Comparison of ENCODE assay signal across 9 mouse cellular contexts in genomic region chr4:83315930-83316329, GRCm38 (mm10). TPM values are rescaled to one million over a fixed set of nuclear protein-coding genes. Genes with fewer than 3 reads are reported as not detected.
DNase-seq lines count a peak whose midpoint lies in the region; ATAC-seq and TF ChIP-seq lines count a peak whose summit lies in the region.
"Had no signal": no experiment of that assay in that cellular context is flagged by ENCODE, and none has a peak within 500 bp of the region (broad histone marks: within the 10 kb centered on the region; RNA-seq: fewer than 3 reads in every experiment).

No protein-coding gene starts in this region.

- intact Hi-C loops in heart, postnatal 36 days (cut with DNase I), result no loop called here

- H3K9ac ChIP-seq in heart, embryonic 14.5 days (ENCODE audit: low read length), result no peak overlapping the region
- no peak overlapping the region for H3K9ac ChIP-seq in intestine, postnatal 0 days (ENCODE audit: low read depth, low read length)
- peak overlapping the region; percentile 41; the same call in 1 of the 2 replicates for H3K9ac ChIP-seq in stomach, postnatal 0 days (ENCODE audit: low read length)
- H3K9ac ChIP-seq in forebrain, embryonic 12.5 days, result no peak overlapping the region

- DNase-seq in heart, postnatal 36 days, result no peak
- DNase-seq in spleen, adult 2 months (ENCODE audit: low read depth in 1 of 2, low spot score in 2 of 2), result no peak
- DNase-seq in spleen, postnatal 10 days (ENCODE audit: low spot score in 2 of 2), result no peak
- no peak for DNase-seq in stomach, postnatal 0 days (ENCODE audit: low spot score)
- DNase-seq in urinary bladder, adult 18-20 months (ENCODE audit: low spot score in 2 of 2), result no peak

- TF ChIP-seq EP300 in stomach, postnatal 0 days (optimal IDR thresholded peaks at IDR 0.05), result no peak

- H3K4me2 ChIP-seq in heart, embryonic 14.5 days (ENCODE audit: low read length), result peak overlapping the region; percentile 59
- peak overlapping the region; percentile 55 for H3K4me2 ChIP-seq in intestine, postnatal 0 days (replicated peaks; ENCODE audit: low read depth)
- no peak overlapping the region for H3K4me2 ChIP-seq in stomach, postnatal 0 days (replicated peaks; ENCODE audit: low read depth)
- H3K4me2 ChIP-seq in forebrain, embryonic 12.5 days, result no peak overlapping the region

- H3K9me3 ChIP-seq in heart, embryonic 14.5 days (ENCODE audit: control insufficient read depth, low read length), result no peaks in the 10 kb centered on the region
- no peaks in the 10 kb centered on the region for H3K9me3 ChIP-seq in intestine, postnatal 0 days (ENCODE audit: control insufficient read depth)
- H3K9me3 ChIP-seq in stomach, postnatal 0 days (ENCODE audit: control insufficient read depth, low read length), result no peaks in the 10 kb centered on the region
- H3K9me3 ChIP-seq in forebrain, embryonic 12.5 days, result no peaks in the 10 kb centered on the region
- H3K9me3 ChIP-seq: hindbrain, embryonic 10.5 days had no signal

- no peak for TF ChIP-seq POLR2A in spleen, adult 2 months (IDR thresholded peaks at IDR 0.05; ENCODE audit: low read depth, low read length)

- no peaks in the 10 kb centered on the region for H3K27me3 ChIP-seq in heart, embryonic 14.5 days (ENCODE audit: control insufficient read depth, insufficient read depth, low read length)
- no peaks in the 10 kb centered on the region for H3K27me3 ChIP-seq in spleen, adult 2 months (ENCODE audit: control insufficient read depth, insufficient read depth, low read length)
- no peaks in the 10 kb centered on the region for H3K27me3 ChIP-seq in intestine, postnatal 0 days (replicated peaks; ENCODE audit: control insufficient read depth, insufficient read depth, low read length)
- no peaks in the 10 kb centered on the region for H3K27me3 ChIP-seq in stomach, postnatal 0 days (ENCODE audit: control insufficient read depth, insufficient read depth, low read length)
- no peaks in the 10 kb centered on the region for H3K27me3 ChIP-seq in forebrain, embryonic 12.5 days

- no peak for TF ChIP-seq CTCF in spleen, adult 2 months (IDR thresholded peaks at IDR 0.05; ENCODE audit: extremely low read depth, insufficient read depth, insufficient read length, insufficient replicate concordance)
- no peak for TF ChIP-seq CTCF in intestine, postnatal 0 days (IDR thresholded peaks at IDR 0.05; ENCODE audit: low read depth)
- no peak for TF ChIP-seq CTCF in stomach, postnatal 0 days (IDR thresholded peaks at IDR 0.05; ENCODE audit: low read depth)

- H3K36me3 ChIP-seq in heart, embryonic 14.5 days (ENCODE audit: control insufficient read depth, insufficient read depth, low read length), result no peaks in the 10 kb centered on the region
- H3K36me3 ChIP-seq in spleen, adult 2 months (ENCODE audit: control insufficient read depth, insufficient read depth, low read length), result no peaks in the 10 kb centered on the region
- no peaks in the 10 kb centered on the region; the same call in 1 of the 2 replicates for H3K36me3 ChIP-seq in intestine, postnatal 0 days (ENCODE audit: control insufficient read depth, insufficient read depth)
- H3K36me3 ChIP-seq in stomach, postnatal 0 days (ENCODE audit: control insufficient read depth, insufficient read depth, low read length), result no peaks in the 10 kb centered on the region
- no peaks in the 10 kb centered on the region for H3K36me3 ChIP-seq in forebrain, embryonic 12.5 days (replicated peaks)
- H3K36me3 ChIP-seq: hindbrain, embryonic 10.5 days had no signal

- no peak for ATAC-seq in heart, embryonic 14.5 days (ENCODE audit: insufficient number of reproducible peaks, insufficient read depth, low FRiP score, low read depth)
- no peak for ATAC-seq in intestine, postnatal 0 days
- peak; percentile 52; the same call in 1 of the 2 replicates for ATAC-seq in stomach, postnatal 0 days (ENCODE audit: low FRiP score, low TSS enrichment)
- ATAC-seq in forebrain, embryonic 12.5 days (ENCODE audit: low FRiP score), result no peak

- WGBS in heart, embryonic 14.5 days, result 64% methylated on average over 4 of the region's 4 CpGs
- WGBS in spleen, adult 2 months, result 49% methylated on average over 4 of the region's 4 CpGs
- WGBS in intestine, postnatal 0 days, result 45% methylated on average over 4 of the region's 4 CpGs
- 41% methylated on average over 4 of the region's 4 CpGs for WGBS in stomach, postnatal 0 days
- WGBS in forebrain, embryonic 12.5 days, result 81% methylated on average over 4 of the region's 4 CpGs

- H3K4me3 ChIP-seq in heart, embryonic 14.5 days (ENCODE audit: control insufficient read depth in 1 of 2, insufficient read depth in 1 of 2, low read depth in 1 of 2, low read length in 2 of 2), result no peak overlapping the region
- H3K4me3 ChIP-seq in spleen, adult 2 months (ENCODE audit: extremely low read depth, insufficient read depth, insufficient read length), result peak overlapping the region; percentile 53; the same call in 1 of the 2 replicates
- no peak overlapping the region for H3K4me3 ChIP-seq in intestine, postnatal 0 days (ENCODE audit: low read depth, low read length)
- no peak overlapping the region for H3K4me3 ChIP-seq in stomach, postnatal 0 days (ENCODE audit: low read depth, low read length)
- no peak overlapping the region for H3K4me3 ChIP-seq in forebrain, embryonic 12.5 days (replicated peaks)
- H3K4me3 ChIP-seq: hindbrain, embryonic 10.5 days had no signal

- H3K4me1 ChIP-seq in heart, embryonic 14.5 days (ENCODE audit: control insufficient read depth in 2 of 2, insufficient read depth in 2 of 2, low read length in 2 of 2), result peaks cover 4 to 12% of the 10 kb centered on the region in 2 experiments; a peak in 3 of 4 replicates
- peaks cover 11% of the 10 kb centered on the region; the same call in 1 of the 2 replicates for H3K4me1 ChIP-seq in spleen, adult 2 months (ENCODE audit: control insufficient read depth, insufficient read depth, insufficient read length)
- no peaks in the 10 kb centered on the region for H3K4me1 ChIP-seq in intestine, postnatal 0 days (replicated peaks; ENCODE audit: control insufficient read depth, insufficient read depth, low read length)
- peaks cover 5% of the 10 kb centered on the region; the same call in 1 of the 2 replicates for H3K4me1 ChIP-seq in stomach, postnatal 0 days (replicated peaks; ENCODE audit: control insufficient read depth, insufficient read depth)
- no peaks in the 10 kb centered on the region for H3K4me1 ChIP-seq in forebrain, embryonic 12.5 days

- H3K27ac ChIP-seq in heart, embryonic 14.5 days (replicated peaks in 1 of 2; ENCODE audit: control insufficient read depth in 1 of 2, insufficient read depth in 1 of 2, low read depth in 2 of 2, low read length in 2 of 2), result 0 out of 4 replicates have a peak overlapping the region, but pooled peaks of 1 of the 2 experiments have one; percentile 9
- peak overlapping the region; percentile 81 for H3K27ac ChIP-seq in spleen, adult 2 months (ENCODE audit: insufficient read depth, low read length)
- no peak overlapping the region for H3K27ac ChIP-seq in intestine, postnatal 0 days (ENCODE audit: low read depth, low read length)
- peak overlapping the region; percentile 77 for H3K27ac ChIP-seq in stomach, postnatal 0 days (replicated peaks)
- H3K27ac ChIP-seq in forebrain, embryonic 12.5 days, result no peak overlapping the region

RNA-seq across cellular contexts. Expression of gene Ttc39b, which starts 8.1 kb away (rescaled TPM):
- 2.5 and 3.5 TPM in 2 replicates for polyA plus RNA-seq in heart, embryonic 14.5 days (2014; fragmentation: Nextera tagmentation; extraction: Ambion mirVana)
- total RNA-seq in heart, postnatal 36 days (2021), result 10 to 100 TPM; 14.4 to 22.7 TPM
- polyA plus RNA-seq in spleen, adult 2 months (2012; rRNA removed), result 4.0 and 4.1 TPM in 2 replicates
- 2.7 and 2.9 TPM in 2 replicates for polyA plus RNA-seq in intestine, postnatal 0 days (2015; fragmentation: Nextera tagmentation; extraction: Ambion mirVana)
- polyA plus RNA-seq in stomach, postnatal 0 days (2015; fragmentation: Nextera tagmentation; extraction: Ambion mirVana), result 14.0 and 15.7 TPM in 2 replicates
- 6.2 and 6.3 TPM in 2 replicates for polyA plus RNA-seq in forebrain, embryonic 12.5 days (2016; fragmentation: Nextera tagmentation; extraction: Ambion mirVana)

Comparison
In these comparisons a context has a peak if more than half of its experiments do, and no peak if none do; other contexts are left out.
1. H3K27ac ChIP-seq: peak in spleen, adult 2 months (single experiment) and stomach, postnatal 0 days (single experiment); none in intestine, postnatal 0 days (single experiment) and forebrain, embryonic 12.5 days (single experiment).
2. H3K4me2 ChIP-seq: peak in heart, embryonic 14.5 days (single experiment) and intestine, postnatal 0 days (single experiment); none in stomach, postnatal 0 days (single experiment) and forebrain, embryonic 12.5 days (single experiment).